Mouse (Mus musculus): ENCODE data around the gene Khdrbs1.

DNA sequence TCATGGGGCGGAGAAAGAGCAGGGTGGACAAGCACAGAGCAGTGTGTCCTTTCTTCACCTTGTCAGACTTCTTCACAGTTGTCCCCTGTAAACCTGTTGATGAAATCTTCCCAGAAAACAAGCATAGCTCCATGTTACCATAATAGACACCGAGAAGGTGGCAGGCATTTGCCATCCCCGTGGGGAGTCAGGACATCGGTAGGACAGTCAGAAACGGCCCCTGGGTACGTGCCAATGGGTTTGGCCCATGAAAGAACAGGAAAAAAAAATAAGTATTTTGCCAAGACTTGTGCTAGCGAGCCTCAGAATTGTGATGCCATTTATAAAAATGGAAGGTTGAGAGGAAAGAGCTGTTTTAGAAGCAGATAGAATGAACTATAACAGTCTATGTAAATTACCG lies 25.7 kb upstream of the Khdrbs1 start:
- TF ChIP-seq POLR2A (IDR thresholded peaks at IDR 0.05; ENCODE audit: borderline replicate concordance, control insufficient read depth, low read depth, low read length) (no peak), CTCF (IDR thresholded peaks at IDR 0.05; ENCODE audit: control insufficient read depth, insufficient read depth, low read length) (no peak)
